Mouse (Mus musculus) kidney, adult 2 months (tissue): Measurements from ENCODE around the gene Plppr3.

ENCODE experiments used
- CTCF ChIP-seq: fragments of 200-500 bp; conservative IDR thresholded peaks from 2 replicates; pipeline ENCODE4 v1.5.1; 2011; ENCODE audit warnings: low read depth, mild to moderate bottlenecking, control low read depth, low read length, moderate library complexity, mixed read lengths; ENCODE audit not compliant: insufficient read depth, insufficient read length
- POLR2A ChIP-seq: fragments of 200-500 bp; IDR thresholded peaks from one replicate; pipeline ENCODE4 v1.6.1; 2011; ENCODE audit warnings: low read depth, low read length, control low read depth

DNA sequence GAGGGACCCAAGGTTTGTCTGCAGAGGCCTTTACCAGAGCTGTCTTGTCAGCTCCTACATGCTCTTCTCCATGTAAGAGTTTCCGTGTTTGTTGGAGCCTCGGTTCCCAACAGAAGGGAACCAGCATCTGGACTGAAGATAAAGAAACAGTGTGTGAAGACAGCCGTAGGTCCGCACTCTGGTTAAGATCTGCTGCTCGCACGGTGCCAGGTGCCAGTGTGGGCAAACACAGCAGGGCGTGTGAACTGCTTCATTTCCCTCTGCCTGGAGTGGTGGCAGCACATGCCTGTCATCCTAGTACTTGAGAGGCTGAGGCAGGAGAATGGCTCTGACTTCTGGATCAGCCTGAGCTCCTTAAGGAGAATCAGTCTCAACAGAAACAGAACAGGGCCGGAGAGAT is 2.6 kb downstream of the Plppr3 start:
- no peak for TF ChIP-seq CTCF
- TF ChIP-seq POLR2A = no peak
